22 mouse cellular contexts compared by ENCODE assay signal in genomic region chr10:122740117-122740516, GRCm38 (mm10).
DNase-seq lines count a peak whose midpoint lies in the region; TF ChIP-seq lines count a peak whose summit lies in the region.
"Had no signal": no experiment of that assay in that cellular context is flagged by ENCODE, and none has a peak within 500 bp of the region (broad histone marks: within the 10 kb centered on the region; RNA-seq: fewer than 3 reads in every experiment).

No protein-coding gene starts in this region.

- peak overlapping the region; percentile 77; the same call in 1 of the 2 replicates for H3K27ac ChIP-seq in left cerebral cortex, adult 2 months
- H3K27ac ChIP-seq in olfactory bulb, adult 2 months (ENCODE audit: insufficient read depth, low read depth, low read length), result peak overlapping the region; percentile 29
- H3K27ac ChIP-seq: embryonic facial prominence, embryonic 15.5 days; heart, embryonic 10.5 days; limb, embryonic 13.5 days; liver, embryonic 12.5 days; midbrain, embryonic 12.5 days had no signal

- peaks cover 13% of the 10 kb centered on the region for H3K4me1 ChIP-seq in olfactory bulb, adult 2 months (ENCODE audit: control insufficient read depth, insufficient read depth, low read length)
- H3K4me1 ChIP-seq: embryonic facial prominence, embryonic 15.5 days; liver, embryonic 12.5 days; midbrain, embryonic 12.5 days had no signal

- no peak for TF ChIP-seq POLR2A in olfactory bulb, adult 2 months (IDR thresholded peaks at IDR 0.05; ENCODE audit: insufficient read depth, low read depth, low read length)

- 75% methylated on average over 4 of the region's 4 CpGs for WGBS in olfactory bulb, adult 2 months

- no peak for TF ChIP-seq CTCF in left cerebral cortex, adult 2 months (IDR thresholded peaks at IDR 0.05)
- TF ChIP-seq CTCF in olfactory bulb, adult 2 months (IDR thresholded peaks at IDR 0.05; ENCODE audit: insufficient read depth, low read depth, low read length), result no peak

- H3K4me3 ChIP-seq in left cerebral cortex, adult 2 months, result no peak overlapping the region
- H3K4me3 ChIP-seq in olfactory bulb, adult 2 months (ENCODE audit: insufficient read depth, low read depth, low read length), result no peak overlapping the region
- H3K4me3 ChIP-seq: embryonic facial prominence, embryonic 15.5 days; heart, embryonic 10.5 days; hindbrain, embryonic 15.5 days; limb, embryonic 13.5 days; liver, embryonic 12.5 days; midbrain, embryonic 12.5 days had no signal

- intact Hi-C loops in left cerebral cortex, adult 2 months (cut with DNase I), result no loop called here

- DNase-seq in embryo, embryonic 10.5 days (ENCODE audit: low spot score), result peak; percentile 34
- DNase-seq in embryo, embryonic 11 days, result no peak
- DNase-seq in left cerebral cortex, adult 2 months (ENCODE audit: extremely low spot score in 1 of 2, low spot score in 2 of 2), result no peak
- no peak for DNase-seq in left cerebral cortex, adult 9 months (ENCODE audit: low spot score in 2 of 2)
- peak; percentile 44 for DNase-seq in testis, postnatal 14 days (ENCODE audit: low spot score)
- no peak for DNase-seq in testis, postnatal 10 days (ENCODE audit: low spot score)
- DNase-seq in c-Kit-positive CD71-positive TER-119-positive erythroid progenitor cells, embryonic 14.5 days (ENCODE audit: low spot score), result no peak
- DNase-seq: B cell, adult 2 months; cerebellum, adult 8-10 months; cerebellum, postnatal 36 days; kidney, adult 2 months; kidney, postnatal 10 days; layer of hippocampus, postnatal 36 days; lung, adult 18-20 months; lung, postnatal 10 days had no signal

Comparison
In these comparisons a context has a peak if more than half of its experiments do, and no peak if none do; other contexts are left out.
1. DNase-seq: peak in embryo, embryonic 10.5 days (single experiment) and testis, postnatal 14 days (single experiment); none in embryo, embryonic 11 days (single experiment), left cerebral cortex, adult 2 months (0 of 2), left cerebral cortex, adult 9 months (0 of 2), testis, postnatal 10 days (single experiment) and c-Kit-positive CD71-positive TER-119-positive erythroid progenitor cells, embryonic 14.5 days (single experiment).